Mouse (Mus musculus) forebrain, embryonic 12.5 days (tissue): Measurements from ENCODE around the gene Apobec1. TPM values are rescaled to one million over a fixed set of nuclear protein-coding genes. Genes with fewer than 3 reads are reported as not detected.
"Not testable (repeated sequence)": the region's sequence is repeated elsewhere in the genome, so short reads cannot be mapped to it uniquely, and the experiment has no call there.

Experiments
- ATAC-seq: fragments of 200-750 bp; cut with Nextera tagmentation; 2 replicates; pipeline ENCODE4 v1.8.0; 2017; ENCODE audit warnings: moderate TSS enrichment; ENCODE audit not compliant: low FRiP score
- H3K27ac ChIP-seq: fragments of 300-500 bp; sonication (generic); 2 replicates; pipeline ENCODE4 v1.5.1; 2016; ENCODE audit warnings: mild to moderate bottlenecking
- H3K27me3 ChIP-seq: fragments of 300-500 bp; sonication (generic); 2 replicates; pipeline ENCODE4 v1.6.1; 2016; ENCODE audit warnings: mild to moderate bottlenecking
- H3K36me3 ChIP-seq: fragments of 300-500 bp; sonication (generic); replicated peaks from 2 replicates; pipeline ENCODE4 v1.6.1; 2016; ENCODE audit warnings: mild to moderate bottlenecking
- H3K4me1 ChIP-seq: fragments of 300-500 bp; sonication (generic); 2 replicates; pipeline ENCODE4 v1.6.1; 2016
- H3K4me2 ChIP-seq: fragments of 300-500 bp; sonication (generic); 2 replicates; pipeline ENCODE4 v1.6.1; 2016; ENCODE audit warnings: mild to moderate bottlenecking, moderate library complexity
- H3K4me3 ChIP-seq: fragments of 300-500 bp; sonication (generic); replicated peaks from 2 replicates; pipeline ENCODE4 v1.5.1; 2016; ENCODE audit warnings: mild to moderate bottlenecking
- H3K9ac ChIP-seq: fragments of 300-500 bp; sonication (generic); 2 replicates; pipeline ENCODE4 v1.6.1; 2016; ENCODE audit warnings: mild to moderate bottlenecking
- H3K9me3 ChIP-seq: fragments of 300-500 bp; sonication (generic); 2 replicates; pipeline ENCODE4 v1.6.1; 2016
- WGBS: fragments of 180-500 bp; shearing (Covaris S2); methylation state at CpG from one replicate; pipeline ENCODE4 v1.1.7; 2016; 5-methylcytosine and 5-hydroxymethylcytosine counted together
- polyA plus RNA-seq: library from polyadenylated mRNA; unstranded; fragments of >200 nt; fragmentation: Nextera tagmentation; extraction: Ambion mirVana; gene quantifications from 2 replicates; pipeline ENCODE4 v1.2.1, GENCODE M21; 2016

Gene Apobec1
- polyA plus RNA-seq, 1 experiment from 2014 or later: 1.6 TPM

DNA sequence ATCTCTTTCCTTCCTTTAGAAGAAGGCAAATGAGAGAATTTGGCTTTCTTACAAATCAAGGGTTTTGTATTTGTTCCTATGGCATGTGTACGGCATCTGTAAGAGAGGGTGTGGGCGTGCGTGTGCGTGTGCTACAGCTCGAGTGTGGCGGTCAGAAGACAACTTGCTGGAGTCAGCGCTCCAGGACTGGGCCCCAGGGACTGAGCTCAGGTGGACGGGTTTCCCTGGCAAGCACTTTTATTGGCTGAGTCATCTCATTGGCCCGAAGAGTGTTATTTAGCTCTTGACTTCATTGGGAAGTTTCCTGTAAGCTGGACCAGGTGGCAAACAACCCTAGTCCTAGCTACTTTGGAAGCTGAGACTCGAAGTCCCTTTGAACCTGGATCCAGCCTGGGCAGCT, 56.3 kb downstream of the Apobec1 start:
- no peak for ATAC-seq
- 86% methylated on average over 10 of the region's 10 CpGs for WGBS
- H3K27ac ChIP-seq: no peak overlapping the region

GRCm38 (mm10) chr6:122545289-122545882, 56.9 kb downstream of the Apobec1 start:
- ATAC-seq: no peak
- Histone ChIP-seq H3K9me3 (no peaks in the 10 kb centered on the region), H3K4me2 (no peak overlapping the region), H3K4me3 (no peak overlapping the region), H3K36me3 (no peaks in the 10 kb centered on the region), H3K9ac (no peak overlapping the region), H3K4me1 (no peaks in the 10 kb centered on the region), H3K27me3 (no peaks in the 10 kb centered on the region), H3K27ac (no peak overlapping the region)
- WGBS: 84% methylated on average over 9 of the region's 9 CpGs

More for the DNA sequence above, 56.3 kb downstream of the Apobec1 start:
- Histone ChIP-seq H3K4me3 (no peak overlapping the region), H3K9ac (no peak overlapping the region), H3K4me2 (no peak overlapping the region), H3K27me3 (no peaks in the 10 kb centered on the region), H3K36me3 (no peaks in the 10 kb centered on the region), H3K9me3 (no peaks in the 10 kb centered on the region), H3K4me1 (no peaks in the 10 kb centered on the region)

- Histone ChIP-seq H3K9ac (no peak overlapping the region), H3K4me3 (no peak overlapping the region), H3K27me3 (no peaks in the 10 kb centered on the region), H3K36me3 (no peaks in the 10 kb centered on the region), H3K4me1 (no peaks in the 10 kb centered on the region), H3K4me2 (no peak overlapping the region), H3K27ac (no peak overlapping the region), H3K9me3 (no peaks in the 10 kb centered on the region)
- ATAC-seq: no peak
- WGBS: 89% methylated on average over 1 of the region's 1 CpGs
These were observed 57.6 kb downstream of the Apobec1 start for GRCm38 (mm10) chr6:122544672-122545071.

- no peak overlapping the region for H3K4me3 ChIP-seq
- no peak overlapping the region for H3K9ac ChIP-seq
- no peak overlapping the region for H3K27ac ChIP-seq
- H3K9me3 ChIP-seq: no peaks in the 10 kb centered on the region
- no peak for ATAC-seq
- no peak overlapping the region for H3K4me2 ChIP-seq
- 87% methylated on average over 5 of the region's 5 CpGs for WGBS
- no peaks in the 10 kb centered on the region for H3K36me3 ChIP-seq
- H3K4me1 ChIP-seq: no peaks in the 10 kb centered on the region
- H3K27me3 ChIP-seq: no peaks in the 10 kb centered on the region
These were observed 58.7 kb downstream of the Apobec1 start for GRCm38 (mm10) chr6:122543574-122543973.

DNA sequence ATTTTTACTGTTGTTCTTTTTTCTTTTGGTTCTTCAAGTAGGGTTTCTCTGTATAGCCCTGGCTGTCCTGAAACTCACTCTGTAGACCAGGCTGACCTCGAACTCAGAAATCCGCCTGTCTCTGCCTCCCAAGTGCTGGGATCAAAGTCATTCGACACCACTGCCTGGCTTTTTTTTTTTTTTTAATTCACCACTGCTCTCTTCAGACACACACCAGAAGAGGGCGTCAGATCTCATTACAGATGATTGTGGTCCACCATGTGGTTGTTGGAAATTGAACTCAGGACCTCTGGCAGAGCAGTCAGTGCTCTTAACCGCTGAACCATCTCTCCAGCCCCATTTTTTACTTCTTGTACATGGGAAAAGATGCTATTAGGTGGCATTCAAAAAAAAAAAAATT, 59.8 kb downstream of the Apobec1 start:
- not testable (repeated sequence) for ATAC-seq, H3K4me1 ChIP-seq, H3K27me3 ChIP-seq, H3K9me3 ChIP-seq, H3K36me3 ChIP-seq, H3K9ac ChIP-seq, H3K27ac ChIP-seq, H3K4me2 ChIP-seq, H3K4me3 ChIP-seq
- WGBS: 70% methylated on average over 5 of the region's 5 CpGs

- no peaks in the 10 kb centered on the region for H3K4me1 ChIP-seq
- H3K27me3 ChIP-seq: no peaks in the 10 kb centered on the region
- no peak overlapping the region for H3K9ac ChIP-seq
- 79% methylated on average over 9 of the region's 9 CpGs for WGBS
- H3K4me2 ChIP-seq: no peak overlapping the region
- no peak for ATAC-seq
- no peaks in the 10 kb centered on the region for H3K36me3 ChIP-seq
- H3K27ac ChIP-seq: no peak overlapping the region
- H3K9me3 ChIP-seq: no peaks in the 10 kb centered on the region
- no peak overlapping the region for H3K4me3 ChIP-seq
These were observed 62.7 kb downstream of the Apobec1 start for GRCm38 (mm10) chr6:122539564-122539963.

GRCm38 (mm10) chr6:122534032-122534431, 68.2 kb downstream of the Apobec1 start:
- H3K9ac ChIP-seq: no peak overlapping the region
- H3K27ac ChIP-seq: no peak overlapping the region
- no peak for ATAC-seq
- H3K4me3 ChIP-seq: no peak overlapping the region
- no peak overlapping the region for H3K4me2 ChIP-seq
- WGBS: 26% methylated on average over 3 of the region's 3 CpGs
- no peaks in the 10 kb centered on the region for H3K27me3 ChIP-seq
- peaks cover 7% of the 10 kb centered on the region for H3K4me1 ChIP-seq
- H3K36me3 ChIP-seq: no peaks in the 10 kb centered on the region
- no peaks in the 10 kb centered on the region for H3K9me3 ChIP-seq

DNA sequence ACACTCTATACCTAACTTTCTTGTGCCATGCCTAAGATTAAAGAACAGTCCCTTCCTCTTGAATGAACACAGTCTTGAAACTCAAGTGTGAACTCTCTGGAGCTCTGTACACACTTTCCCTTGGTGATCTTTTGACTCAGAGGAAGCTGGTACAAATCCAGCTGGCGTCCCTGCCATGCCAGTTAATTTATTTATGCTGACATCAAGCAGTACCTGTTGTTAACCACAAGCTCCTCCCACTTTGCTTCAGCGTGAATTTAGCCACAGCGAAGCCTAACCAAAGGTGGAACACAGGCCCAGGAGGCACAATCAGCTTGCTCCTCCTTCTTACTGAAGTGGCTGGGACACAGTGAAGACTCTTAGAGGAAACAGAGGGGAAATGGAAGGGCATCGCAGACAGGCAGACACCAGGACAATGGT, 69.4 kb downstream of the Apobec1 start:
- H3K4me2 ChIP-seq: peak overlapping the region; percentile 45
- H3K36me3 ChIP-seq: no peaks in the 10 kb centered on the region
- H3K9me3 ChIP-seq: no peaks in the 10 kb centered on the region
- 10% methylated on average over 4 of the region's 4 CpGs for WGBS
- peak overlapping the region; percentile 13 for H3K4me3 ChIP-seq
- 0 out of 2 replicates have a peak overlapping the region, but pooled peaks have one; percentile 38 for H3K9ac ChIP-seq
- no peaks in the 10 kb centered on the region for H3K27me3 ChIP-seq
- peak; percentile 44; the same call in 1 of the 2 replicates for ATAC-seq
- H3K27ac ChIP-seq: no peak overlapping the region
- H3K4me1 ChIP-seq: peaks cover 7% of the 10 kb centered on the region

DNA sequence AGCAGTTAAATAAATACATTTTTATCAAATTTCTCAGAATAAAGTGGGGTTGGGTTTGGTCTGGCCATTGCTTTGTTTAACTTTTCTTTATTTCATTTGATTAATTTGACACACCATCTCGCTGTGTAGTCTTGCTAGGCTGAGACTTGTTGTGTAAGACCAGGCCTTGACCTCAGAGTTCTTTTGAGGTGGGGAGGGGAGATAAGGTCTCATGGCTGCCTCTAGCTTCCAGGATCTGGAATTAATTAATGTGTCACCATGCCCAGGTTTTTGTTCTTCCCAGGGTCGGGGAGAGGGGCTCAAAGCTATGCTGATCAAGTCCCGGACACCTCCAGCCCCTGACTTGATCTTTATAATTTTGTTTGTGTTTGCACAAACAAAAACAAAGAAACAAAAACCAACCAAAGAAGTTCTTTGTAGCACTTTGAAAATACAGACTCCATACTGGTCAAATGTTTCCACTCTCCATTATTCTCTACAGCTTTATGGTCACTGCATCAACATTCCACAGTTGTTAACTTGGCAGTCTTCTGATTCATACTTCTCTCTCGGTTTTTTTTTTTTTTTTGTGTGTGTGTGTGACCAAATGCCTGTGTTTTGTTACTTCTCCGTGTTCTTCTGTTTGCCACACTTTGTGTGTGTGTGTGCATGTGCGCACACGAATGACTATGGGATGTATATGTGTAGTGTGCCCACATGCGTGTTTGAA, 70.6 kb downstream of the Apobec1 start:
- no peak for ATAC-seq
- no peaks in the 10 kb centered on the region for H3K9me3 ChIP-seq
- WGBS: 79% methylated on average over 8 of the region's 8 CpGs
- no peaks in the 10 kb centered on the region for H3K27me3 ChIP-seq
- no peak overlapping the region for H3K27ac ChIP-seq
- no peak overlapping the region for H3K4me3 ChIP-seq
- H3K4me1 ChIP-seq: peaks cover 7% of the 10 kb centered on the region
- H3K36me3 ChIP-seq: no peaks in the 10 kb centered on the region
- H3K4me2 ChIP-seq: no peak overlapping the region
- H3K9ac ChIP-seq: no peak overlapping the region

- ATAC-seq: no peak
- no peaks in the 10 kb centered on the region for H3K27me3 ChIP-seq
- WGBS: 81% methylated on average over 11 of the region's 11 CpGs
These were observed 74.1 kb downstream of the Apobec1 start for GRCm38 (mm10) chr6:122528136-122528535.

More at GRCm38 (mm10) chr6:122528136-122528535, 74.1 kb downstream of the Apobec1 start:
- H3K36me3 ChIP-seq: no peaks in the 10 kb centered on the region
- H3K9ac ChIP-seq: no peak overlapping the region
- no peaks in the 10 kb centered on the region for H3K9me3 ChIP-seq
- H3K4me1 ChIP-seq: peaks cover 5% of the 10 kb centered on the region
- no peak overlapping the region for H3K4me2 ChIP-seq
- no peak overlapping the region for H3K27ac ChIP-seq
- no peak overlapping the region for H3K4me3 ChIP-seq

Other genes with a start within 250 kb of the Apobec1 start
- 81.6 and 84.6 TPM in 2 replicates for gene Rimklb, start 103.7 kb downstream of the Apobec1 start, polyA plus RNA-seq
- gene Mfap5, start 96.6 kb downstream of the Apobec1 start, polyA plus RNA-seq: 0.51 and 0.75 TPM in 2 replicates
- not detected in 2 replicates for gene Aicda, start 48.6 kb downstream of the Apobec1 start, polyA plus RNA-seq
- gene Gdf3, start 7.6 kb upstream of the Apobec1 start, polyA plus RNA-seq: 0.12 TPM in 1 of 2 replicates, not detected in the other
- not detected in 2 replicates for gene Dppa3, start 24.0 kb upstream of the Apobec1 start, polyA plus RNA-seq
- 0.19 and 0.22 TPM in 2 replicates for gene Nanog, start 105.0 kb upstream of the Apobec1 start, polyA plus RNA-seq
- 17.7 and 24.2 TPM in 2 replicates for gene Slc2a3, start 199.2 kb upstream of the Apobec1 start, polyA plus RNA-seq
- gene Foxj2, start 217.5 kb upstream of the Apobec1 start, polyA plus RNA-seq: 5.7 and 5.8 TPM in 2 replicates